Mouse (Mus musculus) heart, embryonic 13.5 days (tissue): Measurements from ENCODE around the gene Adcy5. TPM values are rescaled to one million over a fixed set of nuclear protein-coding genes. Genes with fewer than 3 reads are reported as not detected.

ENCODE experiments used
- ATAC-seq: fragments of 200-750 bp; cut with Nextera tagmentation; 2 replicates; pipeline ENCODE4 v1.8.0; 2017; ENCODE audit warnings: moderate TSS enrichment; ENCODE audit not compliant: insufficient number of reproducible peaks, low FRiP score, low TSS enrichment; ENCODE audit errors: extremely low read depth
- H3K27ac ChIP-seq: fragments of 300-500 bp; sonication (generic); replicated peaks from 2 replicates; pipeline ENCODE4 v1.5.1; 2015; ENCODE audit warnings: moderate library complexity, mild to moderate bottlenecking, inconsistent platforms
- H3K27me3 ChIP-seq: fragments of 300-500 bp; sonication (generic); replicated peaks from 2 replicates; pipeline ENCODE4 v1.6.1; 2015; ENCODE audit warnings: mild to moderate bottlenecking, inconsistent platforms
- H3K36me3 ChIP-seq: fragments of 300-500 bp; sonication (generic); 2 replicates; pipeline ENCODE4 v1.6.1; 2015; ENCODE audit warnings: mild to moderate bottlenecking, inconsistent platforms
- H3K4me1 ChIP-seq: fragments of 300-500 bp; sonication (generic); 2 replicates; pipeline ENCODE4 v1.6.1; 2015; ENCODE audit warnings: inconsistent platforms
- H3K4me2 ChIP-seq: fragments of 300-500 bp; sonication (generic); 2 replicates; pipeline ENCODE4 v1.6.1; 2015; ENCODE audit warnings: inconsistent platforms, mild to moderate bottlenecking, moderate library complexity
- H3K4me3 ChIP-seq: fragments of 300-500 bp; sonication (generic); 2 replicates; pipeline ENCODE4 v1.5.1; 2015; ENCODE audit warnings: moderate library complexity, mild to moderate bottlenecking, inconsistent platforms
- H3K9ac ChIP-seq: fragments of 300-500 bp; sonication (generic); 2 replicates; pipeline ENCODE4 v1.6.1; 2015; ENCODE audit warnings: inconsistent platforms, mild to moderate bottlenecking, moderate library complexity
- H3K9me3 ChIP-seq: fragments of 300-500 bp; sonication (generic); 2 replicates; pipeline ENCODE4 v1.6.1; 2016; ENCODE audit warnings: inconsistent platforms
- WGBS: fragments of 180-500 bp; shearing (Covaris S2); methylation state at CpG from one replicate; pipeline ENCODE4 v1.1.7; 2015; ENCODE audit warnings: mixed read lengths; 5-methylcytosine and 5-hydroxymethylcytosine counted together
- polyA plus RNA-seq: library from polyadenylated mRNA; unstranded; fragments of >200 nt; fragmentation: Nextera tagmentation; extraction: Ambion mirVana; gene quantifications from 2 replicates; pipeline ENCODE4 v1.2.1, GENCODE M21; 2015

The Adcy5 gene
- polyA plus RNA-seq, 1 experiment from 2014 or later: 5.4 TPM

- H3K9me3 ChIP-seq: no peaks in the 10 kb centered on the region
- no peak overlapping the region for H3K4me3 ChIP-seq
- no peak overlapping the region for H3K4me2 ChIP-seq
- 79% methylated on average over 5 of the region's 5 CpGs for WGBS
- ATAC-seq: no peak
- no peaks in the 10 kb centered on the region for H3K27me3 ChIP-seq
- peaks cover 27% of the 10 kb centered on the region for H3K36me3 ChIP-seq
- no peak overlapping the region for H3K27ac ChIP-seq
- no peak overlapping the region for H3K9ac ChIP-seq
- H3K4me1 ChIP-seq: peaks cover 12% of the 10 kb centered on the region
Observed at GRCm38 (mm10) chr16:35317460-35317859, 162.8 kb downstream of the Adcy5 start.

- no peaks in the 10 kb centered on the region for H3K27me3 ChIP-seq
- no peak for ATAC-seq
- no peak overlapping the region for H3K4me3 ChIP-seq
- H3K9ac ChIP-seq: no peak overlapping the region
- peaks cover 12% of the 10 kb centered on the region for H3K4me1 ChIP-seq
- H3K4me2 ChIP-seq: no peak overlapping the region
- H3K9me3 ChIP-seq: no peaks in the 10 kb centered on the region
- H3K27ac ChIP-seq: no peak overlapping the region
- peaks cover 19% of the 10 kb centered on the region for H3K36me3 ChIP-seq
- 60% methylated on average over 6 of the region's 6 CpGs for WGBS
Observed at GRCm38 (mm10) chr16:35318397-35318796, 163.7 kb downstream of the Adcy5 start.

GRCm38 (mm10) chr16:35319335-35319734 is 164.7 kb downstream of the Adcy5 start:
- ATAC-seq: no peak
- peaks cover 12% of the 10 kb centered on the region for H3K4me1 ChIP-seq
- H3K4me3 ChIP-seq: no peak overlapping the region
- no peaks in the 10 kb centered on the region for H3K9me3 ChIP-seq
- H3K4me2 ChIP-seq: no peak overlapping the region
- H3K36me3 ChIP-seq: peaks cover 9% of the 10 kb centered on the region
- H3K27me3 ChIP-seq: no peaks in the 10 kb centered on the region
- 39% methylated on average over 4 of the region's 4 CpGs for WGBS
- H3K9ac ChIP-seq: no peak overlapping the region
- no peak overlapping the region for H3K27ac ChIP-seq

GRCm38 (mm10) chr16:35319773-35320172 is 165.1 kb downstream of the Adcy5 start:
- Histone ChIP-seq H3K4me1 (peaks cover 12% of the 10 kb centered on the region), H3K4me2 (no peak overlapping the region), H3K9ac (no peak overlapping the region), H3K4me3 (no peak overlapping the region), H3K27ac (no peak overlapping the region), H3K9me3 (no peaks in the 10 kb centered on the region), H3K36me3 (peaks cover 9% of the 10 kb centered on the region), H3K27me3 (no peaks in the 10 kb centered on the region)
- 89% methylated on average over 2 of the region's 2 CpGs for WGBS
- no peak for ATAC-seq

GRCm38 (mm10) chr16:35330451-35330850 is 175.8 kb downstream of the Adcy5 start:
- WGBS: 86% methylated on average over 1 of the region's 1 CpGs

More at GRCm38 (mm10) chr16:35330451-35330850, 175.8 kb downstream of the Adcy5 start:
- no peak overlapping the region for H3K27ac ChIP-seq
- no peak overlapping the region for H3K9ac ChIP-seq
- H3K4me2 ChIP-seq: no peak overlapping the region
- H3K27me3 ChIP-seq: no peaks in the 10 kb centered on the region
- H3K4me3 ChIP-seq: no peak overlapping the region
- peaks cover 21% of the 10 kb centered on the region for H3K36me3 ChIP-seq
- no peaks in the 10 kb centered on the region for H3K4me1 ChIP-seq
- no peak for ATAC-seq
- no peaks in the 10 kb centered on the region for H3K9me3 ChIP-seq

Other genes with a start within 250 kb of the Adcy5 start
- 58.1 and 71.5 TPM in 2 replicates for gene Hacd2, start 132.4 kb upstream of the Adcy5 start, polyA plus RNA-seq
- gene Sec22a, start 209.0 kb downstream of the Adcy5 start, polyA plus RNA-seq: 35.3 and 38.3 TPM in 2 replicates